Mouse (Mus musculus) limb, embryonic 14.5 days (tissue): ENCODE measurements at regions not wholly inside any gene's neighbourhood (a gene's known extent, or its start where the extent isn't known, plus 50 kb on each side); places are given as distances from the start of the nearest gene placed in this dataset.

Experiments used
- ATAC-seq: fragments of 200-750 bp; cut with Nextera tagmentation; 2 replicates; pipeline ENCODE4 v1.8.0; 2017; ENCODE audit warnings: low read depth, moderate number of reproducible peaks, moderate TSS enrichment; ENCODE audit not compliant: low FRiP score
- DNase-seq: peaks from one replicate; pipeline ENCODE4 v3.0.0-alpha.2; 2015; ENCODE audit warnings: low spot score
- H3K27ac ChIP-seq: fragments of 300-500 bp; sonication (generic); replicated peaks from 2 replicates; pipeline ENCODE4 v1.5.1; 2014; ENCODE audit warnings: low read depth, mild to moderate bottlenecking, low read length, moderate library complexity, mixed read lengths
- H3K27me3 ChIP-seq: fragments of 300-500 bp; sonication (generic); 2 replicates; pipeline ENCODE4 v1.6.1; 2014; ENCODE audit warnings: low read length, mixed read lengths; ENCODE audit not compliant: control insufficient read depth, insufficient read depth
- H3K36me3 ChIP-seq: fragments of 300-500 bp; sonication (generic); 2 replicates; pipeline ENCODE4 v1.6.1; 2014; ENCODE audit warnings: mild to moderate bottlenecking, low read length, moderate library complexity, mixed read lengths; ENCODE audit not compliant: control insufficient read depth, insufficient read depth
- H3K4me1 ChIP-seq: fragments of 300-500 bp; sonication (generic); 2 replicates; pipeline ENCODE4 v1.6.1; 2014; ENCODE audit warnings: antibody characterized with exemption, low read length, mixed read lengths; ENCODE audit not compliant: control insufficient read depth, insufficient read depth
- H3K4me2 ChIP-seq: fragments of 300-500 bp; sonication (generic); replicated peaks from 2 replicates; pipeline ENCODE4 v1.6.1; 2014; ENCODE audit warnings: low read depth, mild to moderate bottlenecking, low read length, moderate library complexity; ENCODE audit not compliant: severe bottlenecking
- H3K4me3 ChIP-seq: fragments of 300-500 bp; sonication (generic); replicated peaks from 2 replicates; pipeline ENCODE4 v1.5.1; 2014; ENCODE audit warnings: low read length
- H3K9ac ChIP-seq: fragments of 300-500 bp; sonication (generic); 2 replicates; pipeline ENCODE4 v1.6.1; 2014; ENCODE audit warnings: mild to moderate bottlenecking, low read depth, low read length, moderate library complexity; ENCODE audit not compliant: severe bottlenecking
- H3K9me3 ChIP-seq: fragments of 300-500 bp; sonication (generic); 2 replicates; pipeline ENCODE4 v1.6.1; 2016; ENCODE audit warnings: low read length; ENCODE audit not compliant: control insufficient read depth
- POLR2A ChIP-seq: fragments of 200-500 bp; IDR thresholded peaks from 2 replicates; pipeline ENCODE4 v1.8.0; 2012; ENCODE audit warnings: inconsistent platforms, mild to moderate bottlenecking, moderate library complexity, borderline replicate concordance; ENCODE audit not compliant: insufficient read depth, insufficient read length; ENCODE audit errors: extremely low read depth
- WGBS: fragments of 180-500 bp; shearing (Covaris S2); extraction: QIAGEN DNeasy Blood & Tissue Kit; methylation state at CpG from one replicate; pipeline ENCODE4 v1.1.7; 2014; 5-methylcytosine and 5-hydroxymethylcytosine counted together

GRCm38 (mm10) chr4:33706785-33707184, 217.6 kb upstream of the Cnr1 start:
- no peak overlapping the region for H3K4me3 ChIP-seq
- H3K36me3 ChIP-seq, result no peaks in the 10 kb centered on the region
- H3K27ac ChIP-seq, result no peak overlapping the region
- H3K4me2 ChIP-seq, result no peak overlapping the region
- no peak for TF ChIP-seq POLR2A
- no peaks in the 10 kb centered on the region for H3K9me3 ChIP-seq
- ATAC-seq, result no peak
- WGBS, result 66% methylated on average over 10 of the region's 10 CpGs
- no peaks in the 10 kb centered on the region for H3K27me3 ChIP-seq
- no peak for DNase-seq
- no peaks in the 10 kb centered on the region for H3K4me1 ChIP-seq
- no peak overlapping the region for H3K9ac ChIP-seq

GRCm38 (mm10) chr4:33716475-33717117, 207.8 kb upstream of the Cnr1 start:
- no peak for DNase-seq
- Histone ChIP-seq H3K9me3 (no peaks in the 10 kb centered on the region), H3K9ac (no peak overlapping the region; the same call in 1 of the 2 replicates), H3K4me3 (no peak overlapping the region), H3K27me3 (no peaks in the 10 kb centered on the region), H3K27ac (no peak overlapping the region), H3K4me2 (no peak overlapping the region), H3K4me1 (no peaks in the 10 kb centered on the region), H3K36me3 (no peaks in the 10 kb centered on the region)
- TF ChIP-seq POLR2A, result no peak
- 49% methylated on average over 20 of the region's 20 CpGs for WGBS
- ATAC-seq, result no peak

- Histone ChIP-seq H3K4me3 (no peak overlapping the region), H3K36me3 (no peaks in the 10 kb centered on the region), H3K9me3 (no peaks in the 10 kb centered on the region), H3K27ac (no peak overlapping the region), H3K4me2 (no peak overlapping the region), H3K27me3 (no peaks in the 10 kb centered on the region), H3K4me1 (no peaks in the 10 kb centered on the region), H3K9ac (no peak overlapping the region)
- no peak for DNase-seq
- no peak for TF ChIP-seq POLR2A
- WGBS, result 93% methylated on average over 10 of the region's 10 CpGs
- ATAC-seq, result no peak
These were observed 203.4 kb upstream of the Cnr1 start for GRCm38 (mm10) chr4:33720972-33721371.

GRCm38 (mm10) chr4:33721971-33722370, 202.4 kb upstream of the Cnr1 start:
- 86% methylated on average over 4 of the region's 4 CpGs for WGBS
- DNase-seq, result no peak
- ATAC-seq, result no peak
- TF ChIP-seq POLR2A, result no peak
- Histone ChIP-seq H3K27me3 (no peaks in the 10 kb centered on the region), H3K4me2 (no peak overlapping the region), H3K4me3 (no peak overlapping the region), H3K36me3 (no peaks in the 10 kb centered on the region), H3K4me1 (no peaks in the 10 kb centered on the region), H3K27ac (no peak overlapping the region), H3K9ac (no peak overlapping the region), H3K9me3 (no peaks in the 10 kb centered on the region)

GRCm38 (mm10) chr4:33731837-33732236, 192.6 kb upstream of the Cnr1 start:
- H3K4me3 ChIP-seq, result no peak overlapping the region
- no peak for ATAC-seq
- no peaks in the 10 kb centered on the region for H3K27me3 ChIP-seq
- H3K4me2 ChIP-seq, result no peak overlapping the region
- no peak for DNase-seq
- no peaks in the 10 kb centered on the region for H3K36me3 ChIP-seq
- H3K4me1 ChIP-seq, result peaks cover 4% of the 10 kb centered on the region; the same call in 1 of the 2 replicates
- no peak overlapping the region for H3K9ac ChIP-seq
- no peak overlapping the region for H3K27ac ChIP-seq
- H3K9me3 ChIP-seq, result no peaks in the 10 kb centered on the region
- no peak for TF ChIP-seq POLR2A
- 77% methylated on average over 4 of the region's 4 CpGs for WGBS
